Mouse (Mus musculus) C2C12 (cell line): ENCODE measurements around the gene Mterf2.

ENCODE experiments used
- CTCF ChIP-seq: IDR thresholded peaks from one replicate; pipeline ENCODE4 v1.5.1; 2011; ENCODE audit not compliant: control insufficient read depth, insufficient read depth, insufficient read length
- MAX ChIP-seq: IDR thresholded peaks from one replicate; pipeline ENCODE4 v1.6.1; 2011; ENCODE audit warnings: mild to moderate bottlenecking, control low read depth
- USF1 ChIP-seq: IDR thresholded peaks from one replicate; pipeline ENCODE4 v1.6.1; 2011; ENCODE audit warnings: low read depth, mild to moderate bottlenecking, control low read depth, moderate library complexity

- TF ChIP-seq CTCF (no peak), USF1 (no peak), MAX (no peak)
Measured at GRCm38 (mm10) chr10:85176640-85177039, 48.8 kb upstream of the Mterf2 start.
